Mouse (Mus musculus) heart, embryonic 11.5 days (tissue): ENCODE data around the gene Pofut2. TPM values are rescaled to one million over a fixed set of nuclear protein-coding genes. Genes with fewer than 3 reads are reported as not detected.
A peak's percentile ranks its signal among the peaks of the same experiment; 100 is the strongest.

Experiments
- ATAC-seq: fragments of 200-750 bp; cut with Nextera tagmentation; replicated peaks from 2 replicates; pipeline ENCODE4 v1.8.0; 2017; ENCODE audit warnings: moderate library complexity; ENCODE audit not compliant: insufficient number of reproducible peaks, low FRiP score, low TSS enrichment
- H3K27ac ChIP-seq: fragments of 300-500 bp; sonication (generic); 2 replicates; pipeline ENCODE4 v1.5.1; 2014; ENCODE audit warnings: mild to moderate bottlenecking, low read depth, low read length
- H3K27me3 ChIP-seq: fragments of 300-500 bp; sonication (generic); 2 replicates; pipeline ENCODE4 v1.6.1; 2014; ENCODE audit warnings: mild to moderate bottlenecking, low read length, mixed read lengths; ENCODE audit not compliant: control insufficient read depth, insufficient read depth
- H3K36me3 ChIP-seq: fragments of 300-500 bp; sonication (generic); 2 replicates; pipeline ENCODE4 v1.6.1; 2014; ENCODE audit warnings: mild to moderate bottlenecking, low read length, moderate library complexity, mixed read lengths; ENCODE audit not compliant: control insufficient read depth, insufficient read depth
- H3K4me1 ChIP-seq: fragments of 300-500 bp; sonication (generic); 2 replicates; pipeline ENCODE4 v1.6.1; 2014; ENCODE audit warnings: low read length; ENCODE audit not compliant: control insufficient read depth, insufficient read depth
- H3K4me2 ChIP-seq: fragments of 300-500 bp; sonication (generic); 2 replicates; pipeline ENCODE4 v1.6.1; 2014; ENCODE audit warnings: mild to moderate bottlenecking, moderate library complexity
- H3K4me3 ChIP-seq: fragments of 300-500 bp; sonication (generic); 2 replicates; pipeline ENCODE4 v1.5.1; 2014; ENCODE audit warnings: low read depth, low read length
- H3K9ac ChIP-seq: fragments of 300-500 bp; sonication (generic); 2 replicates; pipeline ENCODE4 v1.6.1; 2014; ENCODE audit warnings: mild to moderate bottlenecking, low read depth, low read length, moderate library complexity
- H3K9me3 ChIP-seq: fragments of 300-500 bp; sonication (generic); replicated peaks from 2 replicates; pipeline ENCODE4 v1.6.1; 2016; ENCODE audit warnings: low read length; ENCODE audit not compliant: control insufficient read depth
- WGBS: fragments of 180-500 bp; shearing (Covaris S2); extraction: QIAGEN DNeasy Blood & Tissue Kit; methylation state at CpG from one replicate; pipeline ENCODE4 v1.1.7; 2014; ENCODE audit not compliant: insufficient replicate concordance; 5-methylcytosine and 5-hydroxymethylcytosine counted together
- polyA plus RNA-seq: library from polyadenylated mRNA; unstranded; fragments of >200 nt; fragmentation: Nextera tagmentation; extraction: Ambion mirVana; gene quantifications from 2 replicates; pipeline ENCODE4 v1.2.1, GENCODE M21; 2014

Gene Pofut2
- polyA plus RNA-seq, 1 experiment from 2014 or later = 118 TPM

- 57% methylated on average over 18 of the region's 18 CpGs for WGBS
- no peaks in the 10 kb centered on the region for H3K36me3 ChIP-seq
- no peak overlapping the region; the same call in 1 of the 2 replicates for H3K4me2 ChIP-seq
- H3K9me3 ChIP-seq = no peaks in the 10 kb centered on the region
- H3K27me3 ChIP-seq = 0 out of 2 replicates have a peak, but pooled peaks cover 3% of the 10 kb centered on the region
- H3K4me3 ChIP-seq = no peak overlapping the region
- peaks cover 29% of the 10 kb centered on the region for H3K4me1 ChIP-seq
- no peak for ATAC-seq
- H3K27ac ChIP-seq = 0 out of 2 replicates have a peak overlapping the region, but pooled peaks have one; percentile 22
- no peak overlapping the region for H3K9ac ChIP-seq
These were observed 7.7 kb upstream of the Pofut2 start for GRCm38 (mm10) chr10:77251223-77251783.

- Histone ChIP-seq H3K9me3 (no peaks in the 10 kb centered on the region), H3K27me3 (0 out of 2 replicates have a peak, but pooled peaks cover 3% of the 10 kb centered on the region), H3K36me3 (no peaks in the 10 kb centered on the region), H3K9ac (0 out of 2 replicates have a peak overlapping the region, but pooled peaks have one; percentile 28), H3K4me2 (no peak overlapping the region; the same call in 1 of the 2 replicates), H3K4me3 (no peak overlapping the region), H3K27ac (0 out of 2 replicates have a peak overlapping the region, but pooled peaks have one; percentile 50), H3K4me1 (peaks cover 29% of the 10 kb centered on the region)
- no peak for ATAC-seq
- WGBS = 66% methylated on average over 18 of the region's 18 CpGs
These were observed 7.1 kb upstream of the Pofut2 start for GRCm38 (mm10) chr10:77251784-77252539.

DNA sequence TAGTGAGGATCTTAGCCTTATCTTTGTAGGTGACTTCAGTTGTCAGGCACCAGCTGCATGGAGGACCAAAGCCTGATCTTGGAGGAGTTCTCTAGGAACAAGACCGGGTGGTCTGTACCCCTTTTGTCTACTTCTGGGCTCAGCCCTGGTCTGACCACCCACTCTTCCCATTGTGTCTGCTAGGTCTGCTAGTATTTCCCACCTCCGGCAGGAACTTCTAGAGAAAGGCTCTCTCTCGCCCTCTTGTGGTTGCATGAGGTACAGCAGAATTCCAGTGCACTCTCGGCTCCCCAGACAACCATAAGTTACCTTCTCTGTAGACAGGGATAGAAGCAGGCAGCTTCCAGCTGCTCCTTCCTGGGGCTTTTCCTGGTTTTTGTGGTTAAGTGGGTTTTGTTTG is 6.2 kb upstream of the Pofut2 start:
- WGBS = 0% methylated on average over 4 of the region's 4 CpGs
- no peak for ATAC-seq
- Histone ChIP-seq H3K36me3 (no peaks in the 10 kb centered on the region), H3K9ac (no peak overlapping the region), H3K4me1 (peaks cover 23% of the 10 kb centered on the region), H3K27me3 (0 out of 2 replicates have a peak, but pooled peaks cover 3% of the 10 kb centered on the region), H3K4me3 (no peak overlapping the region), H3K27ac (no peak overlapping the region), H3K9me3 (no peaks in the 10 kb centered on the region), H3K4me2 (no peak overlapping the region)

- ATAC-seq = no peak
- 84% methylated on average over 3 of the region's 3 CpGs for WGBS
- Histone ChIP-seq H3K9me3 (no peaks in the 10 kb centered on the region), H3K27ac (no peak overlapping the region), H3K36me3 (no peaks in the 10 kb centered on the region), H3K27me3 (0 out of 2 replicates have a peak, but pooled peaks cover 3% of the 10 kb centered on the region), H3K4me3 (no peak overlapping the region), H3K4me1 (peaks cover 28% of the 10 kb centered on the region), H3K9ac (no peak overlapping the region), H3K4me2 (no peak overlapping the region)
These were observed 3.8 kb upstream of the Pofut2 start for GRCm38 (mm10) chr10:77255231-77255630.

- H3K27ac ChIP-seq = no peak overlapping the region
- ATAC-seq = no peak
- no peak overlapping the region for H3K4me2 ChIP-seq
- peaks cover 30% of the 10 kb centered on the region for H3K4me1 ChIP-seq
- H3K9ac ChIP-seq = no peak overlapping the region
- no peaks in the 10 kb centered on the region for H3K9me3 ChIP-seq
- H3K36me3 ChIP-seq = no peaks in the 10 kb centered on the region
- 89% methylated on average over 3 of the region's 3 CpGs for WGBS
- 0 out of 2 replicates have a peak, but pooled peaks cover 1% of the 10 kb centered on the region for H3K27me3 ChIP-seq
- no peak overlapping the region for H3K4me3 ChIP-seq
These were observed 3.3 kb upstream of the Pofut2 start for GRCm38 (mm10) chr10:77255676-77256075.

- no peak overlapping the region for H3K27ac ChIP-seq
- H3K36me3 ChIP-seq = peaks cover 13% of the 10 kb centered on the region; the same call in 1 of the 2 replicates
- peak overlapping the region; percentile 94; the same call in 1 of the 2 replicates for H3K9ac ChIP-seq
- H3K4me1 ChIP-seq = peaks cover 13% of the 10 kb centered on the region; the same call in 1 of the 2 replicates
- no peak for ATAC-seq
- no peaks in the 10 kb centered on the region for H3K27me3 ChIP-seq
- no peaks in the 10 kb centered on the region for H3K9me3 ChIP-seq
- 49% methylated on average over 4 of the region's 4 CpGs for WGBS
- H3K4me2 ChIP-seq = peak overlapping the region; percentile 77
- H3K4me3 ChIP-seq = peak overlapping the region; percentile 95
These were observed 902 bp upstream of the Pofut2 start for GRCm38 (mm10) chr10:77258041-77258590.

- H3K4me2 ChIP-seq = peak overlapping the region; percentile 77
- H3K36me3 ChIP-seq = peaks cover 30% of the 10 kb centered on the region; the same call in 1 of the 2 replicates
- no peak overlapping the region for H3K27ac ChIP-seq
- peaks cover 13% of the 10 kb centered on the region; the same call in 1 of the 2 replicates for H3K4me1 ChIP-seq
- H3K9ac ChIP-seq = peak overlapping the region; percentile 11; the same call in 1 of the 2 replicates
- no peak for ATAC-seq
- H3K27me3 ChIP-seq = no peaks in the 10 kb centered on the region
- H3K9me3 ChIP-seq = no peaks in the 10 kb centered on the region
- 84% methylated on average over 17 of the region's 17 CpGs for WGBS
- peak overlapping the region; percentile 95 for H3K4me3 ChIP-seq
These were observed 1.3 kb downstream of the Pofut2 start for GRCm38 (mm10) chr10:77260166-77260875.

DNA sequence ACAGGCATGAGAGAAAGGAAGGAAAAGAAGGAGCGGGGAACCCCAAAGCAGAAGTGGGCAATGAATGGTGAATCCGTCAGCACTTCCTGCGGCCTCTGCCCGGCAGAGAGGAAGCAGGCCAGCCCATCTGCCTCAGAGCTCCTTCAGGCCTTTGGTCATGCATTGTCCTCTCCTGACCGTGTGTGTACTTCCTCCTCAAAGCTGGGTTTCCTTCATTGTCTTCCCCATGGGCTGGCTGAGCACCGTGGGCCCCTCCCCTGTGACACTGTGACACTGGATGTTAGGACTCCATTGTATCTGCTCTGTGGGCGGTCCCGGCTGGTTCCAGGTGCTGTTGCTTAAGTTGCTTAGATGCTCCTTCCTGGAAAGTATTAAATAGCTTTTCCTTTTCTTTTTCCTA is 7.3 kb downstream of the Pofut2 start:
- 76% methylated on average over 8 of the region's 8 CpGs for WGBS

More for the DNA sequence above, 7.3 kb downstream of the Pofut2 start:
- H3K27ac ChIP-seq = no peak overlapping the region
- H3K27me3 ChIP-seq = no peaks in the 10 kb centered on the region
- no peak overlapping the region for H3K9ac ChIP-seq
- no peaks in the 10 kb centered on the region for H3K9me3 ChIP-seq
- H3K4me2 ChIP-seq = no peak overlapping the region
- H3K4me1 ChIP-seq = no peaks in the 10 kb centered on the region
- peaks cover 61% of the 10 kb centered on the region for H3K36me3 ChIP-seq
- ATAC-seq = no peak
- H3K4me3 ChIP-seq = no peak overlapping the region
